ENCODE assay signal across 24 mouse cellular contexts in genomic region chr3:138002545-138002944, GRCm38 (mm10).
"Had no signal": no experiment of that assay in that cellular context is flagged by ENCODE, and none has a peak within 500 bp of the region (broad histone marks: within the 10 kb centered on the region; RNA-seq: fewer than 3 reads in every experiment).

No protein-coding gene starts in this region.

- DNase-seq: gastrocnemius, postnatal 14 days; gastrocnemius, postnatal 36 days; heart, adult 18-20 months; heart, postnatal 10 days; heart, postnatal 4 days; kidney, adult 11 months; kidney, adult 2 months; kidney, adult 9 months; kidney, postnatal 14 days; kidney, postnatal 36 days; layer of hippocampus, adult 9-11 months; layer of hippocampus, postnatal 36 days; left cerebral cortex, postnatal 4 days had no signal

- ATAC-seq: hindbrain, embryonic 16.5 days; intestine, embryonic 16.5 days had no signal

- H3K4me1 ChIP-seq: hindbrain, embryonic 10.5 days; hindbrain, embryonic 12.5 days had no signal

- H3K27ac ChIP-seq: hindbrain, embryonic 10.5 days; hindbrain, embryonic 12.5 days; hindbrain, embryonic 14.5 days; kidney, embryonic 15.5 days; kidney, postnatal 0 days; limb, embryonic 13.5 days; limb, embryonic 15.5 days had no signal

- H3K9ac ChIP-seq: heart, embryonic 12.5 days; hindbrain, embryonic 12.5 days; hindbrain, embryonic 14.5 days; kidney, embryonic 15.5 days; limb, embryonic 13.5 days; limb, embryonic 15.5 days had no signal

- H3K27me3 ChIP-seq: heart, embryonic 12.5 days; hindbrain, embryonic 12.5 days; kidney, embryonic 15.5 days; limb, embryonic 13.5 days; limb, embryonic 15.5 days had no signal

- H3K4me2 ChIP-seq: hindbrain, embryonic 12.5 days; hindbrain, embryonic 14.5 days; kidney, embryonic 15.5 days; limb, embryonic 13.5 days; limb, embryonic 15.5 days had no signal

- H3K9me3 ChIP-seq: heart, embryonic 10.5 days; limb, embryonic 15.5 days had no signal

- H3K36me3 ChIP-seq: heart, embryonic 10.5 days; hindbrain, embryonic 10.5 days; hindbrain, embryonic 12.5 days; kidney, embryonic 15.5 days; limb, embryonic 13.5 days; limb, embryonic 15.5 days had no signal

- H3K4me3 ChIP-seq: heart, embryonic 10.5 days; heart, embryonic 12.5 days; hindbrain, embryonic 10.5 days; hindbrain, embryonic 12.5 days; kidney, embryonic 15.5 days; limb, embryonic 13.5 days; limb, embryonic 15.5 days had no signal
